Mouse (Mus musculus): ENCODE measurements around the gene Dusp12.

DNA sequence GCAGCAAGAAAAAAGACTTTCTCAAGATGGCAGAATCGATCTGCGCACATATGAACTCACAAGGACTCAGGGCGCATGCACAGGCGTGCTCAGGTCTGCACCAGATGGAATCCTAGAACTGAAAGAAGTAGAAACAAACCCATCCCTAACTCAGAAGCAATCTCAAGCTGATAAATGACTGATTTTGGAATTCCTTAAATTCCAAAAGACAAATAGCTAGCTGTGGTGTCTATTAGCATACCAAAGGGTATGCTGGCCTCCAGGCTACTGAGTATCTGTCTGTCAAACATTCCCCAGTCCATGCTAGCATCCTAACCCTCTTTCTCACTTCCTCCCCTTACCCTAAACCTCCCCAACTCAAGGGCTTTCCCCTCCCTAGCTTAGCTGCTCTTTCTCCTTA is 4.0 kb upstream of the Dusp12 start:
- TF ChIP-seq POLR2A (IDR thresholded peaks at IDR 0.05; ENCODE audit: borderline replicate concordance, insufficient read depth, low read length) (no peak), CTCF (IDR thresholded peaks at IDR 0.05; ENCODE audit: borderline replicate concordance, insufficient read depth, low read depth, low read length) (no peak)

Measured in cerebellum, adult 2 months (tissue).